Mouse (Mus musculus): ENCODE data around the gene Ptpn1. TPM values are rescaled to one million over a fixed set of nuclear protein-coding genes. Genes with fewer than 3 reads are reported as not detected.

Gene Ptpn1
- total and polyA plus RNA-seq, 3 experiments = 69.8 to 131 (median 77.6) TPM

DNA sequence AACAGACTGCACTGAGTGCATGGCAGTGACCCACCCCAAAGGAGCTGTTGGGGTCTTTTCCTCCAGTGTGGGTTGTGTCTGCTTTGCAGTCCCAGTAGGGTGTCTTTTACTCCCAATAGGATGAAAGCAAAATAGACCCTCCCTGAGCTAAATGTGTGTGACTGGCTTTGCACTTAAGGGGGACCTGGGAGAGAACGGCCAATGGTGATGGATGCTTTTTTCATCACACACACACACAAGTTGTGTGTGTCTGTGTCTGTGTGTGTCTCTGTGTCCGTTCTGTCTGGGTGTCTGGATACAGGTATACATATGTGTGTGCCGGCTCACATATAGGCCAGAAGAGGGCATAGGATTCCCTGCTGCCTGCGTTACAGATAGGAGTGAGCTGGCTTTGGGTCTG, 9.5 kb downstream of the Ptpn1 start (continued):
- no peak for TF ChIP-seq MAFK (IDR thresholded peaks at IDR 0.05; ENCODE audit: insufficient replicate concordance, low read length)
- peak; percentile 79; the same call in 1 of the 2 replicates for TF ChIP-seq CHD1 (IDR thresholded peaks at IDR 0.05; ENCODE audit: low read depth, low read length)
- TF ChIP-seq JUN (IDR thresholded peaks at IDR 0.05; ENCODE audit: insufficient read depth, low read depth, low read length) = no peak
- no peak for TF ChIP-seq MYC (IDR thresholded peaks at IDR 0.05; ENCODE audit: low read depth, low read length)

DNA sequence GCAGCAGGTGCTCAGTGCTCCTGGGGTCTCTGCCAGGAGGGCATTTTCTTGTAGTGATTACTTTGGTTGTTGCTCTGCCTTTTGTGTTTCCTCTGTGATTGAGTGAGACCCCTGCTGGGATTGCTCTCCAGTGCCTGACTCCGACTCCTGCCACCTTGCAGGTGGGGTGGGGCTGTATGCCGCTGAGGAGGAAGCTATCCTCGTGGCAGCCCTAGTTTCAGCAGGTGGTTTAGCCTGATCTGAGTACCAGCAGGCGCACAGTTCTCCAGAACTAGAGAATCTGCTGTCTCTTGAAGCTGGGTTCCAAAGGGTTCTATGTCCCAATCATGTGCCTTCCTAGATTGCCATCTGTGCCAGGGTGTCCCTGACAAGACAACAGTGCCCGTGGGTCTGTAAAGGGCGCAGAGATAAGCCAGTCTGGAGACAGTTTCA, 9.9 kb downstream of the Ptpn1 start:
- Histone ChIP-seq H3K4me1 (ENCODE audit: control insufficient read depth in 1 of 2, insufficient read depth in 2 of 2) (peaks cover 64 to 96% of the 10 kb centered on the region in 2 experiments), H3K27ac (ENCODE audit: insufficient read depth, low read depth) (peak overlapping the region; percentile 89), H3K4me3 (replicated peaks in 1 of 3; ENCODE audit: low read depth in 2 of 3, low read length in 2 of 3, poor library complexity in 1 of 3) (peak overlapping the region in 1 of 3 experiments; percentile 7), H3K9me3 (replicated peaks; ENCODE audit: low read length) (no peaks in the 10 kb centered on the region), H3K27me3 (replicated peaks) (no peaks in the 10 kb centered on the region), H3K36me3 (replicated peaks in 1 of 2; ENCODE audit: control insufficient read depth in 1 of 2, insufficient read depth in 1 of 2, low read length in 1 of 2) (peaks cover 0 to 40% of the 10 kb centered on the region in 2 experiments), H3K79me2 (replicated peaks; ENCODE audit: control insufficient read depth, extremely low read depth, insufficient read depth, poor library complexity, severe bottlenecking) (peaks cover 99% of the 10 kb centered on the region), H3K9ac (ENCODE audit: insufficient read depth, low read depth) (peak overlapping the region; percentile 45; the same call in 1 of the 2 replicates), H3K4me2 (ENCODE audit: insufficient read depth, low read depth, poor library complexity, severe bottlenecking) (peak overlapping the region; percentile 95)
- in situ Hi-C loops (cut with MboI; ENCODE audit: low pct_ligation_motif_present, low pct_unique_long_range_greater_than_20kb, low sequenced_read_pairs) = no loop called here
- TF ChIP-seq MYC (IDR thresholded peaks at IDR 0.05; ENCODE audit: low read depth, low read length) (peak; percentile 13; the same call in 1 of the 2 replicates), KAT2A (IDR thresholded peaks at IDR 0.05; ENCODE audit: insufficient replicate concordance, low read length) (no peak)
- dilution Hi-C loops (cut with MboI; ENCODE audit: extremely low pct_ligation_motif_present, extremely low pct_unique_long_range_greater_than_20kb, low sequenced_read_pairs) = no loop called here
- DNase-seq (ENCODE audit: extremely low read depth) = no peak

DNA sequence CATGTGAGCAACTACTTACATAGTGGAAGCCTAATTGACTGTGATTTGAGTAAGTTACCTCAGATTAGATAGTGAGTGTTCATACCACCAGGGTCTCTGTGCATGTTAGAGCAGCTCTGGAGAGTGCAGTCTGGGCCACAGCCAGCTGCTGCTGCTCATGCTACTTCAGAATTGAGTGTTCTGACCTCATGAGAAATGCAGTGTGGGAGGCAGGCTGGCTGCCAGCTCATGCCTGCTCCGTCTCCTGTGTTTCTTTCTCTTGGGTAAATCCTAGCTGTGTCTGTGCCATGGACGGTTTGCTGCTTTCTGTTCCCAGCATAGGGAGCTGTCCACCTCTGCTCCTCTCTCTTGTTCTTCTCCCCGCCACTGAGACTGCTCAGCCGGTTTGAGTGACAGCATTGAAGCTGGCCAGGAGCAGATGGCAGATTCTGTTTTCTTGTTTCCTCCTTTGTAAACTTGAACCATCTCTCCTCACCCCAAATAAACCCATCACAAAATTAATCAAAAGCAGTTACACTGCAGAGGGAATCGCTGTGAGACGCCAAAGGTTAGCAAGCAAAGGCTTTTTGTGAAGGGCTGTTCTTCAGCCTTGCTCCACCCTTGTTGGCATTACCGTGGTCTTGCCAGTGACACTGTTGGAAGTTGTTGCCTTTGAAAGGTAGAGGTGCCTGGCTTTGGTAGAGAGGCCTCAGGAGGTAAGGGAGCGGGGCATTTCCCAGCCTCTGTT, 10.5 kb downstream of the Ptpn1 start:
- in situ Hi-C loops (cut with MboI; ENCODE audit: low pct_ligation_motif_present, low pct_unique_long_range_greater_than_20kb, low sequenced_read_pairs) = no loop called here
- TF ChIP-seq HCFC1 (IDR thresholded peaks at IDR 0.05; ENCODE audit: low read depth, low read length) = no peak
- TF ChIP-seq ZNF384 (IDR thresholded peaks at IDR 0.05; ENCODE audit: low read depth, low read length) = no peak
- TF ChIP-seq SMC3 (IDR thresholded peaks at IDR 0.05; ENCODE audit: low read depth, low read length) = no peak
- TF ChIP-seq IRF4 (IDR thresholded peaks at IDR 0.05; ENCODE audit: low read depth, low read length) = peak; percentile 89
- TF ChIP-seq SIN3A (IDR thresholded peaks at IDR 0.05; ENCODE audit: low read length) = no peak
- no peak for TF ChIP-seq ZC3H11A (IDR thresholded peaks at IDR 0.05; ENCODE audit: low read depth, low read length)
- no peak for TF ChIP-seq MAFK (IDR thresholded peaks at IDR 0.05; ENCODE audit: insufficient replicate concordance, low read length)
- TF ChIP-seq USF2 (conservative IDR thresholded peaks at IDR 0.05; ENCODE audit: low read depth, low read length) = no peak
- 0 out of 2 replicates have a peak, but pooled peaks have one; percentile 19 for TF ChIP-seq MEF2A (IDR thresholded peaks at IDR 0.05; ENCODE audit: borderline replicate concordance, low read depth, low read length)
- no peak for TF ChIP-seq CHD2 (IDR thresholded peaks at IDR 0.05; ENCODE audit: low read length)
- TF ChIP-seq POLR2AphosphoS2 (IDR thresholded peaks at IDR 0.05; ENCODE audit: low read depth, low read length) = no peak
- no peak for TF ChIP-seq POLR2A (IDR thresholded peaks at IDR 0.05; ENCODE audit: low read depth, low read length)
- no peak for TF ChIP-seq MAX (IDR thresholded peaks at IDR 0.05; ENCODE audit: low read length)
- peak; percentile 69; the same call in 1 of the 2 replicates for TF ChIP-seq CHD1 (IDR thresholded peaks at IDR 0.05; ENCODE audit: low read depth, low read length)
- no peak for TF ChIP-seq NRF1 (IDR thresholded peaks at IDR 0.05; ENCODE audit: low read depth, low read length)
- peak; percentile 65 for TF ChIP-seq TCF12 (IDR thresholded peaks at IDR 0.05; ENCODE audit: low read depth, low read length)
- no peak for TF ChIP-seq TBP (conservative IDR thresholded peaks at IDR 0.05; ENCODE audit: low read depth, low read length)
- TF ChIP-seq RAD21 (IDR thresholded peaks at IDR 0.05; ENCODE audit: low read depth, low read length) = no peak
- TF ChIP-seq NELFE (IDR thresholded peaks at IDR 0.05; ENCODE audit: low read depth, low read length) = no peak
- no peak for TF ChIP-seq MAZ (IDR thresholded peaks at IDR 0.05; ENCODE audit: low read depth, low read length)
- peak; percentile 44; the same call in 1 of the 2 replicates for TF ChIP-seq MYC (IDR thresholded peaks at IDR 0.05; ENCODE audit: low read depth, low read length)
- peak; percentile 71 for TF ChIP-seq ETS1 (conservative IDR thresholded peaks at IDR 0.05; ENCODE audit: low read depth, low read length)
- 0 out of 2 replicates have a peak, but pooled peaks have one; percentile 4 for TF ChIP-seq ZMIZ1 (IDR thresholded peaks at IDR 0.05; ENCODE audit: low read depth, low read length)
- peak; percentile 24; the same call in 1 of the 2 replicates for TF ChIP-seq MXI1 (IDR thresholded peaks at IDR 0.05; ENCODE audit: low read depth, low read length)
- no peak for TF ChIP-seq GABPA (IDR thresholded peaks at IDR 0.05; ENCODE audit: insufficient replicate concordance, low read depth, low read length)
- no peak for TF ChIP-seq E2F4 (IDR thresholded peaks at IDR 0.05; ENCODE audit: insufficient replicate concordance, low read depth, low read length)

More for the DNA sequence above, 10.5 kb downstream of the Ptpn1 start:
- H3K4me1 ChIP-seq (ENCODE audit: control insufficient read depth in 1 of 2, insufficient read depth in 2 of 2) = peaks cover 64 to 96% of the 10 kb centered on the region in 2 experiments
- H3K4me3 ChIP-seq (replicated peaks in 1 of 3; ENCODE audit: low read depth in 2 of 3, low read length in 2 of 3, poor library complexity in 1 of 3) = peak overlapping the region in 2 of 3 experiments; percentile 7 to 12
- H3K9ac ChIP-seq (ENCODE audit: insufficient read depth, low read depth) = peak overlapping the region; percentile 45
- H3K36me3 ChIP-seq (replicated peaks in 1 of 2; ENCODE audit: control insufficient read depth in 1 of 2, insufficient read depth in 1 of 2, low read length in 1 of 2) = peaks cover 0 to 36% of the 10 kb centered on the region in 2 experiments
- H3K27me3 ChIP-seq (replicated peaks) = no peaks in the 10 kb centered on the region
- H3K4me2 ChIP-seq (ENCODE audit: insufficient read depth, low read depth, poor library complexity, severe bottlenecking) = peak overlapping the region; percentile 95
- H3K9me3 ChIP-seq (replicated peaks; ENCODE audit: low read length) = no peaks in the 10 kb centered on the region
- dilution Hi-C loops (cut with MboI; ENCODE audit: extremely low pct_ligation_motif_present, extremely low pct_unique_long_range_greater_than_20kb, low sequenced_read_pairs) = no loop called here
- peak overlapping the region; percentile 89 for H3K27ac ChIP-seq (ENCODE audit: insufficient read depth, low read depth)
- DNase-seq (ENCODE audit: extremely low read depth) = no peak
- H3K79me2 ChIP-seq (replicated peaks; ENCODE audit: control insufficient read depth, extremely low read depth, insufficient read depth, poor library complexity, severe bottlenecking) = peaks cover 99% of the 10 kb centered on the region

Data from CH12.LX (cell line).